Mouse (Mus musculus): ENCODE data around the gene Gm5799.
"Not testable (repeated sequence)": the region's sequence is repeated elsewhere in the genome, so short reads cannot be mapped to it uniquely, and the experiment has no call there.

Gm5799 gene

DNA sequence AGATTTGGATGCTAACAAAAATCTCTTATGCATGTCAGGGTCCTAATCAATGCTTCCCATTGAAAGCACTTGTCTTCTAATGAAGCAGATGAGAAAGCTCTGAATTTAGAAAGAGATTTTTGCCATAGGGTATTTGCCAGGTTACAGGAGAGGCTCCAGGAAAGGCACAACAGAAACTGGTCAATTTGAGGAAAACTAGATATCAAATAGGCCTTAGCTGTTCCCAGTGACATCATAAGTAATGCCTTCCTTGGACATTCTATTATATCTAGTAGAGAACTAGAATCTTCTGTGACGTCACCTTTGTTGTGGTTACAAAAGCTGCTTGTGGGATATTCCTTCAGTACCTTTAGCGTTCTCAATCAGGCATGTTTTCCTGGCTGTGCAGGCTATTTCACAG, at the start of gene Gm5799:
Gene Gm5799 (plus strand): TSS at position 301 of the 400 bp plus-strand sequence.
- in situ Hi-C loops (cut with MboI, MseI), result not testable (repeated sequence)

DNA sequence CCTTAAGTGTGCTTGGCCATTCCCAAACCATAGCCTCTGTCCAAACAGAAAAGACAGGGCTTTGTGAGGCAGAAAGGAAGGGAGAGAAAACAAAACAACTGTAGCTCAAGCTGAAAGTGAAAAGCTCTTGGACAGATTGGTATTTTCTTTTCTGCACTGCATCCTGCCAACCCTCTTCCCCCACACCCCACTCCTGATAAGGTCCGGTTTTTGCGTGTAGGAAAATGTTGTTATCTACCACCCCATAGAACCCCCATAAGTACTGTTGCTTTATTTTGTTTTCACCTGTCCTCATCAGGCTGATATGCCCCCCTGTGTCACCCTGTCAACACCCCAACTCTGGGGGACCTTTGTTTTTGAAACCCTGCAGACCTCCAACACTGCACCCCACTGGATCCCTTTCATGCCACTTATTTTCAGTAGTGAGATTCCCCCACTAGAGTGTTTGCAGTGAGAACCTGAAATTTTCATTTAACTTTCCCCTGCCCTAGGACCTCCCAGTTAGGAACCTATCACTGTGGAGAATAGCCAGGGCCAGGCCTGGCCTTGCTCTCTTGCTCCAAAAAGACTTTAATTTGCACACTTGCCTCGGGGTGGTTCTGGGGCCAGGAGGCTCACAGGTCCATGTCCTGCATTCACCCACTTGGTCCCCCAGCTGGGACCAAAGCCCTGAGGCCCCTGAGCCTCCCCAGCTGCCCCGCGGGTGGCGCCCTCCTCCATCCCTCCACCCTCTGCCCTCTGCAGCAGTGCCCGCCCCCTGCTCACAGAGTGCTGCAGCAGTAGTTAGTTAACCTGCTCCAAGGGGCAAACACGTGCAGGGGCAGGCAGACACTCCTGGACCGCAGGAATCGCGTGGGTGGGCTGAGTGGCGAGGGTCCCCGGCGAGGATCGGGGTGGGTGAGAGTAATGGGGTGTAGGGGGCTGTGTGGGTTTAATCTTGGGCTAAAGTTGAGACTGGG, 12.0 kb upstream of the Gm5799 start:
- in situ Hi-C loops (cut with MboI, MseI), result not testable (repeated sequence)

DNA sequence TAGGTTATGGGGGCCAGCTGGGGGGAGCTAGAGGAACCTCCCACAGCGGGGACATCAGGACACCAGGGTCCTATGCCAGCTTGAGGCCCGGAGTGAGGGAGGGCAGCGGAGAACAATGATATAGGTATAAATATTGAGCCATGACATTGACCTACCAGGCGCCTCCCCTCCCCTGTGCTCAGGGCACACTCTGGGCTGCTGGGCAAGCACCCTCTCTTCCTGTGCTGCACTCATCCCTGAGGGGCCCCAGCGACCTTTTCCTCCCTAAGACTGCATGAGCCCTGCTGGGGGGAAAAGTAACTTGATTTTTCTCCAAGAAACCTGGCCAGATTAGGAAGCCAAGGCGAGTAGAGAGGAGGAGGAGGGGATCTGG, 11.4 kb upstream of the Gm5799 start:
- in situ Hi-C loops (cut with MboI, MseI), result not testable (repeated sequence)

DNA sequence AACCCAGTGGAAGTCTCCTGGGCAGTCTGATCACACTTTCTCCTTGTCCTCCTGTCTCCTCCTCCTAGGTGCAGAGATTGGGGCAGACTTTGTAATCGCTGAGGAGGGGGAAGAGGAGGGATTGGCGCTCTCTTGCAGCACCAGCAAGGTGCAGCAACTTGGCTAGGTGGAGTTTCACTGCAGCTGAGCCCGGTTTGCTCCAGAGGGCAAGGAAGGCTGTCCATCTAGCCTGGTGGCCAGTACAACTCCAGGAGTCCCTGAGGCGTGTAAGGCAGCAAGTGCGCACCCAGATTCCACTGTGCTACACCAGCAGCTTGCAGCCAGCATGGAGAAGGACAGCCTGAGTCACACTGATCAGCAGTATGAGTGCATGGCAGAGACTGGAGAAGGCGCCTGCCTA, 11.0 kb upstream of the Gm5799 start:
- in situ Hi-C loops (cut with MboI, MseI), result not testable (repeated sequence)

DNA sequence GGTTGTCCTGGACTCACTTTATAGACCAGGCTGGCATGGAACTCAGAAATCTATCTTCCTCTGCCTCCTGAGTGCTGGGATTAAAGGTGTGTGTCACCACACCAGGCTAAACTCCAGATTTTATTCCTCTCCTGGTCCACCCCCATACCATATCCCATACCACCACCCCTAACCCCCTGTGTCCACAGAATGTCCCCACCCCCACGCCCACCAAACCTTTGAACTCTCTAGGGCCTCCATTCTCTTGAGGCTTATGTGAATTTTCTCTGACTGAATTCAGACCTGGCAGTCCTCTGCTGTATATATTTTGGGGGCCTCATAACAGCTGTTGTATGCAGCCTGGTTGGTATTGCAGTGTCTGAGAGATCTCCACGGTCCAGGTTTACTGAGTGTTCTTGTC, 5.2 kb upstream of the Gm5799 start:
- in situ Hi-C loops (cut with MboI, MseI), result not testable (repeated sequence)

DNA sequence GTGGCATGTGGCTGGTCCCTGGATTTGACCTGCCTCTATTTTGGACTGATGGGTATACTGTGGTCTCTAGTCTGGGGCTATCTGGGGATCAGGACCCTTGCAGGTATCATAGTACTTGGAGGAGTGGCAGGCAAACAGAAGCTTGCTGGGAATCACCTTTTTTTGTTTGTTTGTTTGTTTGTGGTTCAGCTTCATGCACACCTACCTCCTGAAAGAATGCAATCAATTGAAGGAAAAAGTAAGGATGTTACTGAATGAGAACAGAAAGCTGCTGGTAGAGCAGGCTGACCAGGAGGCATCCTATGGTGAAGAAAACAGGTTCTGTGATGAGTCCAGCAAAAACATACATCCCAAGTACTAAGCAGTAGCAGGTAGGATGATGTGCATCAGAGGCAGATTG, 2.9 kb downstream of the Gm5799 start:
- in situ Hi-C loops (cut with MboI, MseI), result not testable (repeated sequence)

DNA sequence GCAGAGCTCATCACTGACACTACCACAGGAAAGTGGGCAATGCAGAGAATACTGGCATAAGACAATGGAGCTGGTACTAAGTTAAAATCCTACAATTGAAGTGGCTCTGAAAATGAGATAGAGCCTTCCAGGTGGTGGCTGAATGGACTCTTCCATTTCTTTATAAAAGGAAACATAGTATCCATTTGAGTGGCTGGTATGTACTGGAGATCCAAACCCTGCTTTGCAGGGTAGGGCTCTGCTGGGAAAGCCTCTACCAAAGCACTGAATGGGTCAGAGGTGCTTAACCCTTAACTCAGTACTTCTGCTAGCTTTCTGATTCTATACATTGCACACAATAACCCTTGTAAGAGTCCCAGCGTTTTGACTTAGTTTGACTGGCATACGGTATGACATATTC, 8.9 kb downstream of the Gm5799 start:
- in situ Hi-C loops (cut with MboI, MseI), result loop anchor here (5.0 kb wide), 1 partner anchor 285 kb away; no protein-coding TSS in a partner anchor

DNA sequence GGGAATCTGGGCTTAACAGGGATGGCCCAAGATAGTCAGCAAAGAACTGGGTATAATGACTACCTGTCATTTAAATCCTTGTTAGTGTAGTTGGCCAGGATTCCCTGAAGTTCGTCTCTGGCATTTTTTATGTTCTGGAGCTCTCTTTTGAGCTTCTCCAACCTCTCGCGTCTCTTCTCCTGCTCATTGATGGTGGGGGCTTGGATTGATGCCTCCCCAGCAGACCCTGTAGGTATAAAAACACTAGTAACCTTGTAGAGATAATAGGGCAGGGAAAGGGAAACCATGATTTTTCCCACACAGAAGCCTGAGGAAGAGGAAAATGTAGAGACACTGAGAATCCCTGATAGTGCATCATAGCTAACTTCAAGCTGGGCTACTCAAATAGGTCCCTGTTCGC, 34.6 kb downstream of the Gm5799 start:
- in situ Hi-C loops (cut with MboI, MseI), result loop anchor here (5.0 to 25.0 kb wide), 2 partner anchors 1616 to 1956 kb away; partner anchors contain the start of genes Gm3072 and Gm6401

DNA sequence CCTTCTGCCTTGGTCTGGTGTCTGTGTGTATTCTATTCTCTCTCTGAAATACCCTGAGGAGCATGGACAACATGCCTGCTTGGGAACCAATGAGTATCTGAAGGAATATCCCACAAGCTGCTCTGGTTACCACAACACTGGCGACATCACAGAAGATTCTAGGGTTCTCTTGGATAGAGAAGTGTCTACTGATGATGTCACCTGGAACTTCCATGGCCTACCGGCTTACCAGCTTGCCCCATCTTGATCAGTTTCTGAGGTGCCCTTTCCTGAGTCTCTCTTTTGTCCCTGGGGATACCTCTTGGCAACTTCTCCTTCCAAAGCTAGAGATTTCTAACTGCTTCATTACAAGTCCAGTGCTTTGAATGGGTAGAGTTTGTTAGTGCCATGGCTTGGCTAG, 35.7 kb downstream of the Gm5799 start, which contains the start of gene Gm17654:
Gene Gm17654 (minus strand): TSS at position 101 of the 400 bp plus-strand sequence.
- in situ Hi-C loops (cut with MboI, MseI), result loop anchor here (5.0 to 25.0 kb wide), 2 partner anchors 1617 to 1957 kb away; partner anchors contain the start of genes Gm3072 and Gm6401
